Mouse (Mus musculus) MEL (cell line): Measurements from ENCODE around the gene Garem2.

Experiments used
- CTCF ChIP-seq, 3 experiments: IDR thresholded peaks in 2 of 3; conservative IDR thresholded peaks in 1 of 3; 2 replicates each; pipeline ENCODE4 v1.5.1; 2011 to 2012; ENCODE audit warnings: low read length in 3 of 3, low read depth in 2 of 3, mild to moderate bottlenecking in 2 of 3, improper control_type of control experiment in 1 of 3, inconsistent platforms in 1 of 3, mixed read lengths in 1 of 3, moderate library complexity in 1 of 3; ENCODE audit not compliant: control insufficient read depth in 1 of 3, insufficient read depth in 1 of 3, poor library complexity in 1 of 3, severe bottlenecking in 1 of 3
- POLR2A ChIP-seq, 2 experiments: IDR thresholded peaks; 2 replicates each; pipeline ENCODE4 v1.6.1; 2011 to 2012; ENCODE audit warnings: low read length in 2 of 2, mild to moderate bottlenecking in 2 of 2, control low read depth in 1 of 2, improper control_type of control experiment in 1 of 2, low read depth in 1 of 2, moderate library complexity in 1 of 2; ENCODE audit not compliant: control insufficient read depth in 1 of 2, insufficient read depth in 1 of 2, poor library complexity in 1 of 2
- RCOR1 ChIP-seq: IDR thresholded peaks from 2 replicates; pipeline ENCODE4 v1.6.1; 2012; ENCODE audit warnings: low read depth, mild to moderate bottlenecking, inconsistent platforms, low read length, improper control_type of control experiment
- USF2 ChIP-seq, 2 experiments: IDR thresholded peaks; 2 replicates each; pipeline ENCODE4 v1.6.1; 2011 to 2012; ENCODE audit warnings: improper control_type of control experiment in 2 of 2, low read length in 2 of 2, borderline replicate concordance in 1 of 2, inconsistent platforms in 1 of 2, low read depth in 1 of 2, mild to moderate bottlenecking in 1 of 2; ENCODE audit not compliant: insufficient read depth in 1 of 2

GRCm38 (mm10) chr5:30092701-30093100 is 12.3 kb upstream of the Garem2 start:
- no peak for TF ChIP-seq RCOR1
- no peak for TF ChIP-seq USF2 (IDR thresholded peaks at IDR 0.05; ENCODE audit: borderline replicate concordance in 1 of 2, insufficient read depth in 1 of 2, low read depth in 1 of 2, low read length in 2 of 2)
- no peak for TF ChIP-seq CTCF (IDR thresholded peaks at IDR 0.05 in 2 of 3, conservative IDR thresholded peaks at IDR 0.05 in 1 of 3; ENCODE audit: control insufficient read depth in 1 of 3, insufficient read depth in 1 of 3, low read depth in 2 of 3, low read length in 3 of 3, poor library complexity in 1 of 3, severe bottlenecking in 1 of 3)
- no peak for TF ChIP-seq POLR2A (IDR thresholded peaks at IDR 0.05; ENCODE audit: control insufficient read depth in 1 of 2, insufficient read depth in 1 of 2, low read depth in 1 of 2, low read length in 2 of 2, poor library complexity in 1 of 2)
